Mouse (Mus musculus) E14TG2a.4 (cell line): ENCODE data around the gene Csnk2b.

Source experiments
- H3K27me3 ChIP-seq: 2 replicates; pipeline ENCODE4 v1.6.1; 2014; ENCODE audit warnings: low read length, control low read depth; ENCODE audit not compliant: insufficient read depth
- H3K36me3 ChIP-seq: 2 replicates; pipeline ENCODE4 v1.6.1; 2014; ENCODE audit warnings: low read length, control low read depth; ENCODE audit not compliant: insufficient read depth
- H3K4me1 ChIP-seq: replicated peaks from 2 replicates; pipeline ENCODE4 v1.6.1; 2014; ENCODE audit warnings: low read depth, low read length, control low read depth
- H3K4me3 ChIP-seq: replicated peaks from 2 replicates; pipeline ENCODE4 v1.5.1; 2014; ENCODE audit warnings: mild to moderate bottlenecking, low read length
- H3K9me3 ChIP-seq: 2 replicates; pipeline ENCODE4 v1.6.1; 2014; ENCODE audit warnings: low read length, control low read depth
- CTCF ChIP-seq: conservative IDR thresholded peaks from 2 replicates; pipeline ENCODE4 v1.5.1; 2014; ENCODE audit warnings: low read length
- NANOG ChIP-seq: IDR thresholded peaks from 2 replicates; pipeline ENCODE4 v1.6.1; 2014; ENCODE audit warnings: borderline replicate concordance, low read length, mixed read lengths
- POU5F1 ChIP-seq: IDR thresholded peaks from 2 replicates; pipeline ENCODE4 v1.6.1; 2014; ENCODE audit warnings: low read length, borderline replicate concordance

Gene Csnk2b

DNA sequence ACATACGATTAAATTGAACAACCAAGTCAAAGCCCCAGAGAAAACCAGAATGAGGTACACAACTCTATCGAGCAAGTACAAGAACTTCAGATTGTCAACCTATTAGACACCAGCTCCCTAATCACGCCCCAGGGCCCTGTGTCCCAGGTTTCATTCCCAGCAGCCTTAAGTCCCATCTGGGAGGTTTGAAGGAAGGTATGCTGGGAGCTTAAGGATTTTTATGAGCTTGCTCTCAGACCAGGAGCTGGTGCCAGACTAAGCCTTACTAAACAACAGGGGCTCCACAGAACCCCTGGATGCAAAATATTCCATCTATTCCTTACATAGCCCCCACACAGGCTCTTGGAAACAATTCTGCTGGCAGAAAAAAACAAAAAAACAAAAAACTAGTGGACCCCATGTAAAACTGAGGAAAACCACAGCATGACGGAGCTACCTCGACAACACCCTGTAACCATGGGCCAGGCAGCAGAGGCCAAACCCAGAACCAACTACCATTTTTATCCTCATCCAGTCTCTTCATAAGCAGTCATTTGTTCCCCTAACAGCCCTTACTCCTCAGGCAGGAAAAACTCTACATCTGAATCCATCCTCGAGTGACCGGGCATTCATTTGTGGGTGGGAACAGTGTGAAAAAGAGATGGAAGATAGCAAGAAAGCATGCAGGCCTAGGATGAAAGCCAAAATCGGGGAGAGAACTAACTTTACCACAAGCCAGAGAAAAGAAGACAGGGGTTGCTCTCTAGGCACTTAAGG lies 41.7 kb upstream of the Csnk2b start:
- TF ChIP-seq CTCF, result no peak
- peak overlapping the region; percentile 99 for H3K4me3 ChIP-seq
- H3K9me3 ChIP-seq, result no peaks in the 10 kb centered on the region
- H3K36me3 ChIP-seq, result peaks cover 60% of the 10 kb centered on the region
- peaks cover 64% of the 10 kb centered on the region for H3K4me1 ChIP-seq
- H3K27me3 ChIP-seq, result no peaks in the 10 kb centered on the region

GRCm38 (mm10) chr17:35162730-35163129 lies 40.9 kb upstream of the Csnk2b start:
- peaks cover 72% of the 10 kb centered on the region for H3K4me1 ChIP-seq
- no peaks in the 10 kb centered on the region for H3K9me3 ChIP-seq
- H3K27me3 ChIP-seq, result no peaks in the 10 kb centered on the region
- H3K4me3 ChIP-seq, result peak overlapping the region; percentile 99
- no peak for TF ChIP-seq POU5F1
- TF ChIP-seq CTCF, result no peak
- no peak for TF ChIP-seq NANOG
- peaks cover 65% of the 10 kb centered on the region for H3K36me3 ChIP-seq

DNA sequence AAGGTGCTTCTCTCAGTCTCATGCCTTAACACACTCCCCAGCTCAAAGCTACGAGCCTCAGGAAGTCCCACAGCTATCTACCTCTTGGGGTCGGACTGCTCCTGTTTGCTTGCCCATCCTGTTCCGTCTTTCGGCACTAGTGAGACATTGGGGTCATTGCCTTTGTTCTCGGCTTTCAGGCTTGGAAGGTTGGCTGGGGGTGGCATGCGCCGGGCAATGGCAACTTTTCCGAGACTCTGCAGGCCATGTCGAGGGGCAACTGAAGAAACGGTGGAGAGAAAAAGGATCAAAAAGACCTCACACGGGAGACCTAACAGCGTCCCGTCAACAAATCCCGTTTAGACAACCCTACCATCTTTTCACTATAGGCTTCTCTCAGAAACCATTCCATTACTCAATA lies 40.3 kb upstream of the Csnk2b start:
- TF ChIP-seq POU5F1, result no peak
- TF ChIP-seq NANOG, result no peak
- TF ChIP-seq CTCF, result no peak
- H3K4me3 ChIP-seq, result peak overlapping the region; percentile 99
- H3K4me1 ChIP-seq, result peaks cover 78% of the 10 kb centered on the region
- peaks cover 69% of the 10 kb centered on the region for H3K36me3 ChIP-seq
- H3K9me3 ChIP-seq, result no peaks in the 10 kb centered on the region
- H3K27me3 ChIP-seq, result no peaks in the 10 kb centered on the region

GRCm38 (mm10) chr17:35161421-35161820 lies 39.6 kb upstream of the Csnk2b start:
- Histone ChIP-seq H3K4me3 (peak overlapping the region; percentile 99), H3K9me3 (no peaks in the 10 kb centered on the region), H3K27me3 (no peaks in the 10 kb centered on the region), H3K4me1 (peaks cover 83% of the 10 kb centered on the region), H3K36me3 (peaks cover 76% of the 10 kb centered on the region)
- TF ChIP-seq CTCF (no peak), NANOG (no peak), POU5F1 (no peak)

- Histone ChIP-seq H3K4me3 (no peak overlapping the region), H3K27me3 (no peaks in the 10 kb centered on the region), H3K36me3 (peaks cover 93% of the 10 kb centered on the region), H3K4me1 (peaks cover 92% of the 10 kb centered on the region), H3K9me3 (no peaks in the 10 kb centered on the region)
- TF ChIP-seq NANOG (no peak), POU5F1 (no peak), CTCF (no peak)
Measured at GRCm38 (mm10) chr17:35159638-35160037, 37.8 kb upstream of the Csnk2b start.

DNA sequence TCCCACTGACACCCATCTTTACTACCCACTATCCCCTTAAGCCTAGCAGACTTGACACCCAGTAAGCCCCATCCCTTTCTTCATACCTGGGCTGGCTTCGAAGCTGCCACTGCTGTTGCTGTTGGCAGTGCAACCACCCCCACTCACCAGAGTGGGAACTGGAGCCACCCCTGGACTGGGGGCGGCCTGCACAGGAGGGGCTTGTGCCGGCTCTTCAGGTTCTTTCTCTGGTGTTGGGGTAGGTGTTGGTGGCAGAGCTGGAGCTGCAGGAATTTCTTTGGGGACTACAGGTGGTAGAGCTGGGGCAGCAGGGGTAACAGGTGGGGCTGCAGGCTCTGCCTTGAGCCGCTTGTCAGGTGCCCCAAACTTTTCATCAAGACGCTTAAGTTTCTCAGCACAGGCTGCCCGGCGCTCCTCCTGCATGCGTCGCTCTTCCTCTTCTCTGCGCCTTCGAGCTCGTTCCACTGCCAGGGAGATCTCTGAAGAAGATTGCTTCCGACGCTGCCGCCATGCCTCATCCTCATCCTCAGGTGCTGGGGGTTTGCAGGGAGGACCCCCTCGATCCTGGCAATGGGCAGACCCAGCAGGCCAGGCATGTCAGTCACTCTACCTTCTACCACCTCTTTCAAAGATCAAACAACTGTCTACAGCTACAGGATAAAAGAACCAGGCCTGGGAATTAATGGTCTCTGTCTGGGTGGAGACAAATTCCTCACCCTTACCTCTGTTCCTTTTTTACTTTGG lies 37.2 kb upstream of the Csnk2b start:
- no peaks in the 10 kb centered on the region for H3K27me3 ChIP-seq
- TF ChIP-seq POU5F1, result no peak
- TF ChIP-seq CTCF, result no peak
- no peak for TF ChIP-seq NANOG

DNA sequence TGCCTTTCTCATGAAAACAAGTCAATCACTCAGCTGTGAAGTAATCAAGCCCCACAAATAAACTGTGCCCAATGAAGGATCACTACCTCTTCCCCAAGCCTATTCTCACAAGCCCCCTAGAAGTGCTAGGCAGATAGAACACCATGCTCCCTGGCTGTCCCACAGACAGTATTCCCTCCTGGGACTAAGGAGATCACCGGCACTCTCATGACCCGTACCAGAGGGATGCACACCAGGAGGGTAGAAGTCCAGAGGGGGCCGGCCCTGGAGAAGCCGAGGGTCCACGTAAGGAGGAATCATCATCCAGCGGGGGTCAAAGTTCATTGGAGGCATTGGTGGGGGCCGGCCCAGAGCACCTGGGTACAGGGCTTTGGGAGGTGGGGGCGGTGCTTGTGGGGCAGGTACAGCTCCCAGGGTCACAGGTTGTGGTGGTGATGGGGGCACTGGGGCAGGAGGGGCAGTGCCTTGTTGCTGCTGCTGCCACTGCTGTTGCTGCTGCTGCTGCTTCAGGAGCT lies 35.9 kb upstream of the Csnk2b start:
- TF ChIP-seq NANOG (no peak), CTCF (no peak), POU5F1 (no peak)
- Histone ChIP-seq H3K4me1 (peaks cover 90% of the 10 kb centered on the region), H3K4me3 (no peak overlapping the region), H3K36me3 (peaks cover 100% of the 10 kb centered on the region), H3K9me3 (no peaks in the 10 kb centered on the region), H3K27me3 (no peaks in the 10 kb centered on the region)

More for the DNA sequence above, 37.2 kb upstream of the Csnk2b start:
- Histone ChIP-seq H3K36me3 (peaks cover 100% of the 10 kb centered on the region), H3K4me1 (peaks cover 98% of the 10 kb centered on the region), H3K9me3 (no peaks in the 10 kb centered on the region), H3K4me3 (no peak overlapping the region)

GRCm38 (mm10) chr17:35157254-35157653 lies 35.4 kb upstream of the Csnk2b start:
- peaks cover 100% of the 10 kb centered on the region for H3K36me3 ChIP-seq
- no peaks in the 10 kb centered on the region for H3K27me3 ChIP-seq
- peaks cover 89% of the 10 kb centered on the region for H3K4me1 ChIP-seq
- peak overlapping the region; percentile 26; the same call in 1 of the 2 replicates for H3K4me3 ChIP-seq
- H3K9me3 ChIP-seq, result no peaks in the 10 kb centered on the region
- no peak for TF ChIP-seq NANOG
- TF ChIP-seq POU5F1, result no peak
- no peak for TF ChIP-seq CTCF
